Mouse (Mus musculus): Measurements from ENCODE around the gene Nfil3. TPM values are rescaled to one million over a fixed set of nuclear protein-coding genes. Genes with fewer than 3 reads are reported as not detected.

The Nfil3 gene
- 10 to 100 TPM; 13.0 to 16.3 TPM for total RNA-seq (2023)

DNA sequence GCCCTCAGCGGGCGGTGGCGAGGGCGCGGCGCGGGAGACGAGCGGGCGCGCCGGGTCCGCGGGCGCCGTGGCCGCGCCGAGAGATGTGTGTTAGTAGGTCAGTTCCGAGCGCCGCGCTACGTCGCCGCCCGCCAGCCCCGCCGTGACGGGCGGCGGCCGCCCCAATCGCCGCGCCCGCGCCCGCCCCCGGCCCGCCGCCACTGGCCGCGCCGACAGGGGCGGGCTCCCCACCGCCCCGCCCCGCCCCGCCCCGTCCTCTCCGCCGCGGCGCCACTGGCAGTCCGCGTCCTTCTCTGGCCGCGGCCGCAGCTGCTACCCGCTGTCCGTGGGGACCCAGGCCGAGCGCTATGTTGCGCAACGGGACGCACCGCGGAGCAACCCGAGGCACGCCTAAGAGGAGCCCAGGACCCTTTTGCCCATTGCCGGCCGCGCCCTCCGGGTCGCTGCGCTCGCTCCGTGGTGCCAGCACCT is at the start of gene Nfil3:
Gene Nfil3 (minus strand): TSS at position 123 of the 471 bp plus-strand sequence.

DNA sequence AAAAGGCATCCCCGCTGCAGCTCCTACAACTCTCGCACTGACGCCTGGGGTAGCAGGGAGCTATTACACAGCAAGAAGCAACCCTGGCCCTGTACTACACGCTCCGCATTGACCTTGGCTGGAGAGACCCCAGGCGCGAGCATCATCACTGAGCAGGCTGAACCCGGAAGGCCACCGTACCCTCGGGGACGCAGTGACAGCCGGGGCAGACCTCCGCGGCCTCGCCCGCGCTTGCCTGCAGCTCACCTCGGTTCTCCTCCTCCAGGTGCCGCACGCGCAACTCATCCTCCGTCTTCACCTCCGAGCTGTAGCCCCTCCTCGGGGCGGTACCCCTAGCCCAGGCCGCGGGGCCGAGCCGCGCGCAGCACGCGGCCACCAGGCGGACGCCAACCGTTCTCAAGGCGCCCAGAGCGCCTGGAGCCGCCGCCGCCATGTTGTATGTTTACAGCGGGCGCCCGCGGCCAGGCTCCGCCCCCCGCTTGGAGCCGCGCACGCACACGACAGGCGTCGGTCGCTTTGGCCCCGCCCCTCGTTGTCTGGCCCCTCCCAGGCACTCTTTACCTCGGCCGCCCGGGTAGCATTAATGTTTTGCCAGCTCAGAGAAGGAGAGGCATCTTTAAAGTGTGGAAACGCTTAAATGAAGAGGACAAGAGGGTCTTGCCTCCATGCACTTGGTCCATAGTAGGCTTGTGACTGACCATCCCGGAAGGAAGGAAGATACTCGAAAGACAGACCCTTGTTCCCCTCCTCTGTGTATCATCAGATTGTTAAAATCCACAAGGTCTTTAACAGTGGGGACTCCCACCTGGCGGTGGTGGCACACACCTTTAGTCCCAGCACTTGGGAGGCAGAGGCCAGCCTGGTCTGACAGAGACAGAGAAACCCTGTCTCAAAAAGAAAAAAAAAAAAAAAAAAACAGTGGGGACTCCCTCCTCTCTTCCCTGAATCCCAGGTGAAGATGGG is 51.4 kb downstream of the Nfil3 start, which contains the start of gene Auh:
Gene Auh (minus strand): TSS at position 473 of the 963 bp plus-strand sequence.

Other genes starting within 250 kb of the Nfil3 start
- gene Auh, start 51.4 kb downstream of the Nfil3 start, total RNA-seq (2023) = 10 to 100 TPM; 77.6 to 82.7 TPM